Mouse (Mus musculus): ENCODE data around the gene Pth2. TPM values are rescaled to one million over a fixed set of nuclear protein-coding genes. Genes with fewer than 3 reads are reported as not detected.

The Pth2 gene
- polyA plus RNA-seq, 1 experiment = not detected

- H3K4me3 ChIP-seq (ENCODE audit: insufficient read depth, low read length) = no peak overlapping the region
- TF ChIP-seq CTCF (IDR thresholded peaks at IDR 0.05; ENCODE audit: borderline replicate concordance, insufficient read depth, low read length) (no peak), POLR2A (IDR thresholded peaks at IDR 0.05; ENCODE audit: low read depth, low read length) (no peak)
- H3K4me1 ChIP-seq (ENCODE audit: control insufficient read depth, insufficient read depth, low read length) = no peaks in the 10 kb centered on the region
- no peak overlapping the region for H3K27ac ChIP-seq (ENCODE audit: insufficient read depth, low read length)
Observed at GRCm38 (mm10) chr7:45224826-45225225, 44.0 kb downstream of the Pth2 start.

DNA sequence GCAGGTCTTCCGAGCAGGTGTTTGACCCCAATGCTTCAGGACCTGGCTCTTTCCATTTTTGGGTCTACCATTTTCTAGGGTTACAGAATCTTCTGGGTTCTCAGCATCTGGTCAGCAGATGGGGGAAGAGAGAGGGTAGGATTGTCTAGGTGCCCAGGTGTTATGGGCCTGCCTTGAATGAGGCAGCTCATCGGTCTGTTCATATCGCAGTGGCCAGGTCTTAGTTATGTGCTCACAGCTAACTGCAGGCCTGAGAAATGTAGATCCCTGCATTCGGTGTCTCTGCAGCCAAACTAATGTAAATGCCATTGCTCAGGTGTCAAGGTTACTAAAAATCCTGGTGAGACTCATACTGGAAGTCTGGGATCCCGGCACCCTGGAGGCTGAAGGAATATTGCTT lies 45.6 kb downstream of the Pth2 start:
- no peak overlapping the region for H3K27ac ChIP-seq (ENCODE audit: insufficient read depth, low read length)
- no peak for TF ChIP-seq POLR2A (IDR thresholded peaks at IDR 0.05; ENCODE audit: low read depth, low read length)
- TF ChIP-seq CTCF (IDR thresholded peaks at IDR 0.05; ENCODE audit: borderline replicate concordance, insufficient read depth, low read length) = no peak
- no peaks in the 10 kb centered on the region for H3K4me1 ChIP-seq (ENCODE audit: control insufficient read depth, insufficient read depth, low read length)
- no peak overlapping the region for H3K4me3 ChIP-seq (ENCODE audit: insufficient read depth, low read length)

DNA sequence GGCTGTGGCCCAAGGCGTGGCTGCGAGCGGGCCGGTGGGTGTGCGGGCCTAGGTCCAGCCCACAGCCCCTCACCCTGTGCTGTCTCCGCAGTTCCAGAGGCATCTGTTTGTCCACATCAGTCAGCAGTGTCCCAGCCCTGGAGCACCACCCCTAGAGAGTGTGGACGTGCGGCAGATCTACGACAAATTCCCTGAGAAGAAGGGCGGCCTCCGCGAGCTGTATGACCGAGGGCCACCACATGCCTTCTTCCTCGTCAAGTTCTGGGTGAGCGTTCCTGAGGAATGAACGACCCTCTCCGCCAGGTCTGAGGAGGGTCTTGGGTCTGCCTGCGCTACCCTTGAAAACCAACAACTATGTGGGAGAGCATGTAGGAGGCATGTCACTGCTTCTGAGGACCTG lies 47.8 kb downstream of the Pth2 start:
- Histone ChIP-seq H3K4me3 (ENCODE audit: insufficient read depth, low read length) (no peak overlapping the region), H3K27ac (ENCODE audit: insufficient read depth, low read length) (no peak overlapping the region), H3K4me1 (ENCODE audit: control insufficient read depth, insufficient read depth, low read length) (no peaks in the 10 kb centered on the region)
- TF ChIP-seq POLR2A (IDR thresholded peaks at IDR 0.05; ENCODE audit: low read depth, low read length) = no peak
- no peak for TF ChIP-seq CTCF (IDR thresholded peaks at IDR 0.05; ENCODE audit: borderline replicate concordance, insufficient read depth, low read length)

- TF ChIP-seq CTCF (IDR thresholded peaks at IDR 0.05; ENCODE audit: borderline replicate concordance, insufficient read depth, low read length) (no peak), POLR2A (IDR thresholded peaks at IDR 0.05; ENCODE audit: low read depth, low read length) (no peak)
- no peak overlapping the region for H3K4me3 ChIP-seq (ENCODE audit: insufficient read depth, low read length)
Observed at GRCm38 (mm10) chr7:45229046-45229445, 48.3 kb downstream of the Pth2 start.

GRCm38 (mm10) chr7:45229459-45230203 lies 48.8 kb downstream of the Pth2 start:
- H3K4me3 ChIP-seq (ENCODE audit: insufficient read depth, low read length) = no peak overlapping the region
- no peak overlapping the region for H3K27ac ChIP-seq (ENCODE audit: insufficient read depth, low read length)
- H3K4me1 ChIP-seq (ENCODE audit: control insufficient read depth, insufficient read depth, low read length) = no peaks in the 10 kb centered on the region
- TF ChIP-seq CTCF (IDR thresholded peaks at IDR 0.05; ENCODE audit: borderline replicate concordance, insufficient read depth, low read length) (no peak), POLR2A (IDR thresholded peaks at IDR 0.05; ENCODE audit: low read depth, low read length) (no peak)

More at GRCm38 (mm10) chr7:45229046-45229445, 48.3 kb downstream of the Pth2 start:
- Histone ChIP-seq H3K27ac (ENCODE audit: insufficient read depth, low read length) (no peak overlapping the region), H3K4me1 (ENCODE audit: control insufficient read depth, insufficient read depth, low read length) (no peaks in the 10 kb centered on the region)

DNA sequence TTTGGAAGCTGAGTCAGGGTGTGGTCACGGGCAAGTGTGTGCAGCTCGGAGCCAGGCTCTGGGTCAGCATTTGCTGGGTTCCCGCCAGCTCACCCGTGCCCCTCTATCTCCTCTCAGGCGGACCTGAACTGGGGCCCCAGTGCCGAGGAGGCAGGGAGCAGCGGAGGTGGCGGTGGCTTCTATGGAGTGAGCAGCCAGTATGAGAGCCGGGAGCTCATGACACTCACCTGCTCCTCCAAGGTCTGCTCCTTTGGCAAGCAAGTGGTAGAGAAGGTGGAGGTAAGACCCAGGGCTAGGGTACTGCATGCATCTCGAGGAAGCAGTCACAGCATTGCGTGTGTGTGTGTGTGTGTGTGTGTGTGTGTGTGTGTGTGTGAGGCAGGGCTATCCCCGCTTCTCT lies 50.4 kb downstream of the Pth2 start:
- H3K4me1 ChIP-seq (ENCODE audit: control insufficient read depth, insufficient read depth, low read length) = no peaks in the 10 kb centered on the region
- H3K4me3 ChIP-seq (ENCODE audit: insufficient read depth, low read length) = no peak overlapping the region
- TF ChIP-seq CTCF (IDR thresholded peaks at IDR 0.05; ENCODE audit: borderline replicate concordance, insufficient read depth, low read length) = no peak
- no peak for TF ChIP-seq POLR2A (IDR thresholded peaks at IDR 0.05; ENCODE audit: low read depth, low read length)
- H3K27ac ChIP-seq (ENCODE audit: insufficient read depth, low read length) = no peak overlapping the region

Other genes with a start within 250 kb of the Pth2 start
- not detected in 2 replicates for gene Tsks, start 237.8 kb upstream of the Pth2 start, polyA plus RNA-seq (2011; ENCODE audit: insufficient read length, low read depth, missing spikeins)
- gene Cpt1c, start 206.1 kb upstream of the Pth2 start, polyA plus RNA-seq (2011; ENCODE audit: insufficient read length, low read depth, missing spikeins) = 68.9 and 82.5 TPM in 2 replicates
- gene Prmt1, start 194.4 kb upstream of the Pth2 start, polyA plus RNA-seq (2011; ENCODE audit: insufficient read length, low read depth, missing spikeins) = 403 and 439 TPM in 2 replicates
- gene Irf3, start 183.3 kb upstream of the Pth2 start, polyA plus RNA-seq (2011; ENCODE audit: insufficient read length, low read depth, missing spikeins) = 62.2 and 75.1 TPM in 2 replicates
- gene Bcl2l12, start 182.3 kb upstream of the Pth2 start, polyA plus RNA-seq (2011; ENCODE audit: insufficient read length, low read depth, missing spikeins) = 31.8 and 37.1 TPM in 2 replicates
- gene Scaf1, start 164.6 kb upstream of the Pth2 start, polyA plus RNA-seq (2011; ENCODE audit: insufficient read length, low read depth, missing spikeins) = 75.4 and 79.8 TPM in 2 replicates
- 83.0 and 116 TPM in 2 replicates for gene Rras, start 163.0 kb upstream of the Pth2 start, polyA plus RNA-seq (2011; ENCODE audit: insufficient read length, low read depth, missing spikeins)
- gene Prr12, start 128.1 kb upstream of the Pth2 start, polyA plus RNA-seq (2011; ENCODE audit: insufficient read length, low read depth, missing spikeins) = 15.4 and 16.9 TPM in 2 replicates
- gene Nosip, start 118.6 kb upstream of the Pth2 start, polyA plus RNA-seq (2011; ENCODE audit: insufficient read length, low read depth, missing spikeins) = 33.0 and 38.0 TPM in 2 replicates
- 15.1 and 17.5 TPM in 2 replicates for gene Prrg2, start 118.3 kb upstream of the Pth2 start, polyA plus RNA-seq (2011; ENCODE audit: insufficient read length, low read depth, missing spikeins)
- 439 and 601 TPM in 2 replicates for gene Rcn3, start 88.8 kb upstream of the Pth2 start, polyA plus RNA-seq (2011; ENCODE audit: insufficient read length, low read depth, missing spikeins)
- gene Fcgrt, start 77.1 kb upstream of the Pth2 start, polyA plus RNA-seq (2011; ENCODE audit: insufficient read length, low read depth, missing spikeins) = 41.5 and 64.3 TPM in 2 replicates
- 1,929 and 1,977 TPM in 2 replicates for gene Rps11, start 56.6 kb upstream of the Pth2 start, polyA plus RNA-seq (2011; ENCODE audit: insufficient read length, low read depth, missing spikeins)
- 3,288 and 3,370 TPM in 2 replicates for gene Rpl13a, start 52.2 kb upstream of the Pth2 start, polyA plus RNA-seq (2011; ENCODE audit: insufficient read length, low read depth, missing spikeins)
- gene Gm45713, start 44.8 kb upstream of the Pth2 start, polyA plus RNA-seq (2011; ENCODE audit: insufficient read length, low read depth, missing spikeins) = 1.8 TPM in 2 replicates
- gene Flt3l, start 44.6 kb upstream of the Pth2 start, polyA plus RNA-seq (2011; ENCODE audit: insufficient read length, low read depth, missing spikeins) = 9.4 and 17.1 TPM in 2 replicates
- gene Pih1d1, start 26.7 kb upstream of the Pth2 start, polyA plus RNA-seq (2011; ENCODE audit: insufficient read length, low read depth, missing spikeins) = 45.6 and 56.2 TPM in 2 replicates
- 24.9 and 25.0 TPM in 2 replicates for gene Aldh16a1, start 26.4 kb upstream of the Pth2 start, polyA plus RNA-seq (2011; ENCODE audit: insufficient read length, low read depth, missing spikeins)
- 0.28 and 0.58 TPM in 2 replicates for gene Slc17a7, start 17.0 kb upstream of the Pth2 start, polyA plus RNA-seq (2011; ENCODE audit: insufficient read length, low read depth, missing spikeins)
- not detected in 2 replicates for gene Gfy, start 1.4 kb upstream of the Pth2 start, polyA plus RNA-seq (2011; ENCODE audit: insufficient read length, low read depth, missing spikeins)
- not detected in 2 replicates for gene Ccdc155, start 23.9 kb downstream of the Pth2 start, polyA plus RNA-seq (2011; ENCODE audit: insufficient read length, low read depth, missing spikeins)
- gene Dkkl1, start 31.2 kb downstream of the Pth2 start, polyA plus RNA-seq (2011; ENCODE audit: insufficient read length, low read depth, missing spikeins) = not detected in 2 replicates
- gene Tead2, start 34.8 kb downstream of the Pth2 start, polyA plus RNA-seq (2011; ENCODE audit: insufficient read length, low read depth, missing spikeins) = 79.9 and 94.3 TPM in 2 replicates
- gene Cd37, start 58.1 kb downstream of the Pth2 start, polyA plus RNA-seq (2011; ENCODE audit: insufficient read length, low read depth, missing spikeins) = 0.86 TPM in 1 of 2 replicates, not detected in the other
- not detected in 2 replicates for gene Slc6a16, start 60.1 kb downstream of the Pth2 start, polyA plus RNA-seq (2011; ENCODE audit: insufficient read length, low read depth, missing spikeins)
- gene Slc6a21, start 96.5 kb downstream of the Pth2 start, polyA plus RNA-seq (2011; ENCODE audit: insufficient read length, low read depth, missing spikeins) = not detected in 2 replicates
- gene Trpm4, start 152.8 kb downstream of the Pth2 start, polyA plus RNA-seq (2011; ENCODE audit: insufficient read length, low read depth, missing spikeins) = 9.8 and 12.8 TPM in 2 replicates
- not detected in 2 replicates for gene Hrc, start 154.3 kb downstream of the Pth2 start, polyA plus RNA-seq (2011; ENCODE audit: insufficient read length, low read depth, missing spikeins)
- gene Ppfia3, start 186.0 kb downstream of the Pth2 start, polyA plus RNA-seq (2011; ENCODE audit: insufficient read length, low read depth, missing spikeins) = 2.5 and 2.7 TPM in 2 replicates
- 2.3 TPM in 1 of 2 replicates, not detected in the other for gene Lin7b, start 189.6 kb downstream of the Pth2 start, polyA plus RNA-seq (2011; ENCODE audit: insufficient read length, low read depth, missing spikeins)
- gene Snrnp70, start 214.7 kb downstream of the Pth2 start, polyA plus RNA-seq (2011; ENCODE audit: insufficient read length, low read depth, missing spikeins) = 407 and 463 TPM in 2 replicates
- not detected in 2 replicates for gene Kcna7, start 224.7 kb downstream of the Pth2 start, polyA plus RNA-seq (2011; ENCODE audit: insufficient read length, low read depth, missing spikeins)
- 0.79 and 1.0 TPM in 2 replicates for gene Ntf5, start 232.7 kb downstream of the Pth2 start, polyA plus RNA-seq (2011; ENCODE audit: insufficient read length, low read depth, missing spikeins)
- gene Lhb, start 239.8 kb downstream of the Pth2 start, polyA plus RNA-seq (2011; ENCODE audit: insufficient read length, low read depth, missing spikeins) = not detected in 2 replicates

Data from embryonic fibroblast, embryonic 13.5 days (primary cell).